Mouse (Mus musculus): ENCODE measurements around the gene Akt1s1.

The Akt1s1 gene

GRCm38 (mm10) chr7:44854356-44855031, 5.7 kb downstream of the Akt1s1 start:
- peak; percentile 97 for DNase-seq

- DNase-seq: no peak
Observed at GRCm38 (mm10) chr7:44855036-44855435, 6.2 kb downstream of the Akt1s1 start.

GRCm38 (mm10) chr7:44856265-44856916, 7.6 kb downstream of the Akt1s1 start:
- DNase-seq: no peak

- DNase-seq: peak; percentile 85
Observed at GRCm38 (mm10) chr7:44857042-44857552, 8.3 kb downstream of the Akt1s1 start, which contains the start of gene Pnkp. TSS of gene Pnkp (plus strand) at chr7:44857139.

- peak; percentile 56 for DNase-seq
Observed at GRCm38 (mm10) chr7:44857905-44858304, 9.1 kb downstream of the Akt1s1 start.

GRCm38 (mm10) chr7:44859896-44860295, 11.1 kb downstream of the Akt1s1 start:
- no peak for DNase-seq

GRCm38 (mm10) chr7:44860576-44861428, 12.0 kb downstream of the Akt1s1 start:
- no peak for DNase-seq

- no peak for DNase-seq
Observed at GRCm38 (mm10) chr7:44861429-44861816, 12.6 kb downstream of the Akt1s1 start.

- DNase-seq: no peak
Observed at GRCm38 (mm10) chr7:44862434-44862833, 13.6 kb downstream of the Akt1s1 start.

- no peak for DNase-seq
Observed at GRCm38 (mm10) chr7:44863210-44863609, 14.4 kb downstream of the Akt1s1 start.

GRCm38 (mm10) chr7:44863982-44864494, 15.2 kb downstream of the Akt1s1 start:
- DNase-seq: no peak

GRCm38 (mm10) chr7:44864595-44865542, 16.1 kb downstream of the Akt1s1 start:
- DNase-seq: peak; percentile 15

GRCm38 (mm10) chr7:44866276-44867009, 17.7 kb downstream of the Akt1s1 start:
- peak; percentile 82 for DNase-seq

GRCm38 (mm10) chr7:44867010-44867702, 18.4 kb downstream of the Akt1s1 start:
- DNase-seq: peak; percentile 31

- peak; percentile 14 for DNase-seq
Observed at GRCm38 (mm10) chr7:44867802-44868201, 19.0 kb downstream of the Akt1s1 start.

GRCm38 (mm10) chr7:44868465-44868864, 19.7 kb downstream of the Akt1s1 start:
- peak; percentile 44 for DNase-seq

GRCm38 (mm10) chr7:44868919-44869696, 20.3 kb downstream of the Akt1s1 start:
- DNase-seq: peak; percentile 67

- DNase-seq: peak; percentile 98
Observed at GRCm38 (mm10) chr7:44869697-44870528, 21.1 kb downstream of the Akt1s1 start, which contains the start of gene Ptov1. TSS of gene Ptov1 (minus strand) at chr7:44869788.

GRCm38 (mm10) chr7:44870614-44871013, 21.8 kb downstream of the Akt1s1 start:
- DNase-seq: peak; percentile 22
